Mouse (Mus musculus) embryonic facial prominence, embryonic 14.5 days (tissue): ENCODE results near the gene Plce1. TPM values are rescaled to one million over a fixed set of nuclear protein-coding genes. Genes with fewer than 3 reads are reported as not detected.

Experiments used
- ATAC-seq: fragments of 200-750 bp; cut with Nextera tagmentation; 2 replicates; pipeline ENCODE4 v1.8.0; 2017; ENCODE audit warnings: low read depth, moderate number of reproducible peaks, moderate TSS enrichment
- DNase-seq: peaks from one replicate; pipeline ENCODE4 v3.0.0-alpha.2; 2015; ENCODE audit warnings: low spot score
- H3K27ac ChIP-seq: fragments of 300-500 bp; sonication (generic); replicated peaks from 2 replicates; pipeline ENCODE4 v1.5.1; 2014; ENCODE audit warnings: low read depth, mild to moderate bottlenecking, low read length, moderate library complexity
- H3K27me3 ChIP-seq: fragments of 300-500 bp; sonication (generic); replicated peaks from 2 replicates; pipeline ENCODE4 v1.6.1; 2014; ENCODE audit warnings: low read length; ENCODE audit not compliant: control insufficient read depth, insufficient read depth
- H3K36me3 ChIP-seq: fragments of 300-500 bp; sonication (generic); 2 replicates; pipeline ENCODE4 v1.6.1; 2014; ENCODE audit warnings: low read length, mixed read lengths; ENCODE audit not compliant: control insufficient read depth, insufficient read depth
- H3K4me1 ChIP-seq: fragments of 300-500 bp; sonication (generic); 2 replicates; pipeline ENCODE4 v1.6.1; 2014; ENCODE audit warnings: antibody characterized with exemption, low read length; ENCODE audit not compliant: control insufficient read depth, insufficient read depth
- H3K4me2 ChIP-seq: fragments of 300-500 bp; sonication (generic); 2 replicates; pipeline ENCODE4 v1.6.1; 2014; ENCODE audit warnings: low read depth, mild to moderate bottlenecking, low read length, moderate library complexity, mixed read lengths
- H3K4me3 ChIP-seq: fragments of 300-500 bp; sonication (generic); 2 replicates; pipeline ENCODE4 v1.5.1; 2014; ENCODE audit warnings: low read depth, mild to moderate bottlenecking, low read length
- H3K9ac ChIP-seq: fragments of 300-500 bp; sonication (generic); 2 replicates; pipeline ENCODE4 v1.6.1; 2014; ENCODE audit warnings: low read depth, mild to moderate bottlenecking, low read length, moderate library complexity, mixed read lengths
- H3K9me3 ChIP-seq: fragments of 300-500 bp; sonication (generic); 2 replicates; pipeline ENCODE4 v1.6.1; 2016; ENCODE audit warnings: low read length; ENCODE audit not compliant: control insufficient read depth
- WGBS: fragments of 180-500 bp; shearing (Covaris S2); extraction: QIAGEN DNeasy Blood & Tissue Kit; methylation state at CpG from one replicate; pipeline ENCODE4 v1.1.7; 2014; 5-methylcytosine and 5-hydroxymethylcytosine counted together
- polyA plus RNA-seq: library from polyadenylated mRNA; unstranded; fragments of >200 nt; fragmentation: Nextera tagmentation; extraction: Ambion mirVana; gene quantifications from 2 replicates; pipeline ENCODE4 v1.2.1, GENCODE M21; 2014

Plce1 gene
- polyA plus RNA-seq, 1 experiment from 2014 or later, result 10.8 TPM

DNA sequence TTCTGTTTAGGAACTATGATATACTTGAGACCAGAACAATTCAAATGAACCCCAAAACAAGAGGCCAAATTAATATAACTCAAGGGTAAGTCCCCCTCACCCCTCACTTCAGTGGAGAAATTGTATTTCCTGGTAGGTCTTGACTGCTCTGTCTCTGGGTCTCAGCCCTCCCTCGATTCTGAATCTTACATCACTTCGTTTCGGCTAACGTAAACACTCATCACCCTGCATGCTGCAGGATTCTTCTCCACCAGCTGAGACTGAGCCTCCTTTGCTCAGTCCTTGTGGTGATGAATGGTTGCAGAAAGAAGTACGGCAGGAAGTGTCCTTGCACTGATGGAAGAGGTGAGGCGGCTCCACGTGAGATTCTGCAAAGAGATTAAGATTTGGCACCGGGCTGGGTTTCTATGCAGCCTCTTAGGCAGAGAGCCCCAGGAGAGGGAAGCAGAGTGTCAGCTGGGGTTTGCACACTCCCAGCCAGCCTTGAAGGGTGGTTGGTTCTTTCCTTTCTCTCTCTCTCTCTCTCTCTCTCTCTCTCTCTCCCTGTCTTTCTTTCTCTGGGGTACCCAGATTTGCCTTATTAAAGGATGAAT lies 97.7 kb downstream of the Plce1 start:
- DNase-seq, result peak; percentile 59
- peak; percentile 60; the same call in 1 of the 2 replicates for ATAC-seq
- H3K4me1 ChIP-seq, result peaks cover 8% of the 10 kb centered on the region; the same call in 1 of the 2 replicates
- 0 out of 2 replicates have a peak overlapping the region, but pooled peaks have one; percentile 10 for H3K27ac ChIP-seq
- H3K36me3 ChIP-seq, result no peaks in the 10 kb centered on the region
- no peaks in the 10 kb centered on the region for H3K9me3 ChIP-seq
- no peak overlapping the region for H3K4me2 ChIP-seq
- H3K9ac ChIP-seq, result no peak overlapping the region
- H3K4me3 ChIP-seq, result no peak overlapping the region
- no peaks in the 10 kb centered on the region for H3K27me3 ChIP-seq
- 35% methylated on average over 8 of the region's 8 CpGs for WGBS

DNA sequence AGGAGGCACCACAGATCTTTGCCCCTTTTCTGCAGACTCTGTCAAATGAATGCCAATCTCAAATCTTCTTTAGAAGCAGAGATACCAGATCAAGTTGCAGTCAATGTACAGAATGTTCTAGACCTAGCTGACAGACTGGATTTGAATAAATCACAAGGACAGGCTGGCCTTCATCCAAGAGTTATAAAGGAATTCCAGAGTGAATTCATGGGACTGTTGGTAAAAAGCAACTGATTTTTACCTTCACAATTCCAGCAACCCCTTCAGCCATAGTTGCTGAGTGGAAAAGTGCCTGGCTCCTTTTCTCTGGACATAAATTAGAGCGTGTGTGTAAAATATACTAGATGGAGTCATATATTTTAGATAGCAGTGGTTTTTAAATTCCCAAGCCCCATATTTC lies 102.0 kb downstream of the Plce1 start:
- Histone ChIP-seq H3K27ac (no peak overlapping the region), H3K9me3 (no peaks in the 10 kb centered on the region), H3K27me3 (no peaks in the 10 kb centered on the region), H3K9ac (no peak overlapping the region), H3K4me2 (no peak overlapping the region), H3K36me3 (no peaks in the 10 kb centered on the region), H3K4me3 (no peak overlapping the region), H3K4me1 (peaks cover 17% of the 10 kb centered on the region)
- ATAC-seq (no peak), DNase-seq (peak; percentile 42)
- WGBS, result 56% methylated on average over 1 of the region's 1 CpGs

- H3K9me3 ChIP-seq, result no peaks in the 10 kb centered on the region
- no peak overlapping the region for H3K4me3 ChIP-seq
- H3K27me3 ChIP-seq, result no peaks in the 10 kb centered on the region
- WGBS, result 32% methylated on average over 5 of the region's 5 CpGs
- no peaks in the 10 kb centered on the region for H3K36me3 ChIP-seq
- no peak overlapping the region for H3K9ac ChIP-seq
- H3K4me1 ChIP-seq, result peaks cover 15% of the 10 kb centered on the region
- DNase-seq (peak; percentile 92), ATAC-seq (peak; percentile 80; the same call in 1 of the 2 replicates)
- peak overlapping the region; percentile 8; the same call in 1 of the 2 replicates for H3K27ac ChIP-seq
- no peak overlapping the region for H3K4me2 ChIP-seq
These were observed 106.7 kb downstream of the Plce1 start for GRCm38 (mm10) chr19:38587559-38587958.

DNA sequence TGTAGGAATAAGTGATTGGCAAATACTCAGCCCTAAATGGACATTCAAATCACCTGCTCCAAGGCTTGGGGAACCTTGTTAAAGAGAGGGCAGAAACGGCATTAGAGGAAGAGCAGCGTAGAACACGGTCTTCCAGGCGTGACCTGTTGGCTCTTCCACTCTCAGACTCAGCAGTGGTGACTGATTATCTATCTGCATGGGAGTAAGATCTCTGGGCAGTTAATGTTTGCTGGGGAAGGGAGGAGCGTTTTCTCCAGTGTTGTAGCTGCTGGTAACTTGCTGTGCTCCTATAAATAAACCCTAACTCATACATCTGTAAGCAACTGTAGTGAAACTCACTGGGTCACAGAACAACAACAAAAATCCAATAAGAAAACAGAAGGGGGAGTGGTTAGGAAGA lies 108.6 kb downstream of the Plce1 start:
- H3K9me3 ChIP-seq, result no peaks in the 10 kb centered on the region
- no peak overlapping the region for H3K4me3 ChIP-seq
- 80% methylated on average over 5 of the region's 5 CpGs for WGBS
- no peak overlapping the region for H3K4me2 ChIP-seq
- no peak overlapping the region for H3K9ac ChIP-seq
- peaks cover 13% of the 10 kb centered on the region for H3K4me1 ChIP-seq
- DNase-seq (no peak), ATAC-seq (no peak)
- no peaks in the 10 kb centered on the region for H3K27me3 ChIP-seq
- H3K36me3 ChIP-seq, result no peaks in the 10 kb centered on the region
- H3K27ac ChIP-seq, result no peak overlapping the region

DNA sequence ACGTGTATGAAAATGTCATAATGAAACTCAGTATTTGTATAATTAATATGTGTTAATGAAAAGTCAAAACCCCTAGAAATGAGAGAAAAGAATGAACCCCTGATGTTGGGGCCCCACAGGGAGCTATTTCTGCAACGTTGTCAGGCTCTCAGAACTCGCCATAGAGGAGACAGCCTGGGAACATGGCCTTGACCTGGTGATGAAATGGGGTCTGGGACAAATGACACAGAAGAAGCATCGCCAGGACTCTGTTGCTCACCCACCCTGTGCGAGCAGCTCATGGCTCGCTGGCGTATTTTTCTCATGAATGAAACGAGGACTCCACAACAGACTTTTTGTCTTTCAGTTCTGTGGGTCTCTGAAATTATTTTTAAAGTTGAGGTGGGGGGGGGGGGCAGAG lies 109.0 kb downstream of the Plce1 start:
- H3K9me3 ChIP-seq, result no peaks in the 10 kb centered on the region
- no peaks in the 10 kb centered on the region for H3K27me3 ChIP-seq
- H3K4me1 ChIP-seq, result peaks cover 13% of the 10 kb centered on the region
- H3K4me2 ChIP-seq, result no peak overlapping the region
- H3K9ac ChIP-seq, result no peak overlapping the region
- WGBS, result 80% methylated on average over 8 of the region's 8 CpGs
- no peaks in the 10 kb centered on the region for H3K36me3 ChIP-seq
- ATAC-seq, result no peak
- no peak overlapping the region for H3K27ac ChIP-seq
- DNase-seq, result no peak
- H3K4me3 ChIP-seq, result no peak overlapping the region

DNA sequence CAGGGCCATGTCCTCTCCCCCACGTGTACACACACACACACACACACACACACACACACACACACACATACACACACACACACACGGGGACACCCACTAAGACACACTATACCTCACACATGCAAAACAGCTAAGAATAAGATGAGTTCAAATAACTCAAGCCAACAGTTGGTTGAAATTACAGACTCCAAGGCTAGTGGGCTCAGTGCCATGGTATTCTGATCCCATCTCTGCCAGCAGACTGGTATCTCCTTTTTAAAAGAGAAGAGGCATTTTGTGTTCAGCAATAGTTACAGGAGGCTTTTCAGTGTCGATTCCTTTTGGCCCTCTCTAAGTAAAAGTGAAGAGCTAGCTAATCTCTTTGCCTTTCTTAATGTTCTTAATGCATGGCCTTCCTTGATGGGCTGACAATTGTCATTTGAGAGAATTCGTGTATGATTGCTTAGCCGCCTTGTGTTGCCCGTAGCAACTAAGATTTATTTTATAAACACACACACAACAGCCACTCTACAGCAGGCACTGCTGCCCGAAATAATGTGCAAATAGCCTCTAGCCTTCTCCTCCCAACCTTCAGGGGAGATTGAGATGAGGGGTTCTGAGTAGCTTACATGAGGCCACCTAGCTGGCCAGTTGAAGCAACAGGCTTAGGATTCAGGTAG lies 111.8 kb downstream of the Plce1 start:
- ATAC-seq (no peak), DNase-seq (peak; percentile 77)
- Histone ChIP-seq H3K4me1 (peaks cover 6% of the 10 kb centered on the region), H3K4me3 (no peak overlapping the region), H3K9ac (no peak overlapping the region), H3K4me2 (no peak overlapping the region), H3K36me3 (no peaks in the 10 kb centered on the region), H3K9me3 (no peaks in the 10 kb centered on the region), H3K27ac (peak overlapping the region; percentile 58; the same call in 1 of the 2 replicates), H3K27me3 (no peaks in the 10 kb centered on the region)
- 69% methylated on average over 7 of the region's 7 CpGs for WGBS

- 84% methylated on average over 12 of the region's 12 CpGs for WGBS
- Histone ChIP-seq H3K9me3 (no peaks in the 10 kb centered on the region), H3K4me3 (no peak overlapping the region), H3K4me2 (no peak overlapping the region), H3K36me3 (no peaks in the 10 kb centered on the region), H3K27me3 (no peaks in the 10 kb centered on the region), H3K4me1 (peaks cover 4% of the 10 kb centered on the region), H3K9ac (no peak overlapping the region), H3K27ac (peak overlapping the region; percentile 58; the same call in 1 of the 2 replicates)
- DNase-seq, result peak; percentile 37
- ATAC-seq, result no peak
These were observed 112.5 kb downstream of the Plce1 start for GRCm38 (mm10) chr19:38593225-38593897.

DNA sequence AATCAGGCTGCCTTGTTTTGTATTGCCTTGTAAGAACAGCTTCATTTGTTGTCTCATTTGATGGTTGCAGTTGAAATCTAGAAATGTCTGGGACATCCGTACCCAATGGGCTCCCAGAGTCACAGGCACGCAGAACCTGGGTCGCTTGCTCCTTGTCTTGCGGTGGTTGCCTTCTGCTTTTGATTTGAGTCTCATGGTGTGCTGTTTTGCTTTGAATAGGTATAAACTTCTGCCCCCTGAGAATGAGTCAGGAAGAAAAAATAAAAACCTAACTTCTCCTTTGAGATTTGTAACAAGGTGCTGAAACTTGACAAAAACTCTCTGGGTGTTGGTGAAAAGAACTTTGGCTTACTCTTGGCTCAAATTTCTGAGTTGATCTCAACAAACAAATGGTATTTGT lies 115.2 kb downstream of the Plce1 start:
- no peak overlapping the region for H3K9ac ChIP-seq
- no peak overlapping the region for H3K4me2 ChIP-seq
- 60% methylated on average over 4 of the region's 4 CpGs for WGBS
- H3K27ac ChIP-seq, result no peak overlapping the region
- no peak for ATAC-seq
- no peaks in the 10 kb centered on the region for H3K27me3 ChIP-seq
- H3K36me3 ChIP-seq, result no peaks in the 10 kb centered on the region
- DNase-seq, result no peak
- H3K9me3 ChIP-seq, result no peaks in the 10 kb centered on the region
- H3K4me3 ChIP-seq, result no peak overlapping the region
- H3K4me1 ChIP-seq, result peaks cover 4% of the 10 kb centered on the region
